Mouse (Mus musculus) intestine, embryonic 14.5 days (tissue): ENCODE data around the gene Rasal2. TPM values are rescaled to one million over a fixed set of nuclear protein-coding genes. Genes with fewer than 3 reads are reported as not detected.
"Not testable (repeated sequence)": the region's sequence is repeated elsewhere in the genome, so short reads cannot be mapped to it uniquely, and the experiment has no call there.

ENCODE experiments used
- ATAC-seq: fragments of 200-750 bp; cut with Nextera tagmentation; replicated peaks from 2 replicates; pipeline ENCODE4 v1.8.0; 2017; ENCODE audit warnings: low read depth, moderate number of reproducible peaks, moderate TSS enrichment, moderate library complexity; ENCODE audit not compliant: low FRiP score, low TSS enrichment
- DNase-seq: peaks from one replicate; pipeline ENCODE4 v3.0.0-alpha.2; 2018; ENCODE audit warnings: low spot score
- H3K27ac ChIP-seq: fragments of 300-500 bp; sonication (generic); 2 replicates; pipeline ENCODE4 v1.5.1; 2014; ENCODE audit warnings: low read depth, mild to moderate bottlenecking, control low read depth
- H3K27me3 ChIP-seq: fragments of 300-500 bp; sonication (generic); replicated peaks from 2 replicates; pipeline ENCODE4 v1.6.1; 2014; ENCODE audit warnings: low read length, control low read depth; ENCODE audit not compliant: control insufficient read depth, insufficient read depth
- H3K36me3 ChIP-seq: fragments of 300-500 bp; sonication (generic); 2 replicates; pipeline ENCODE4 v1.6.1; 2014; ENCODE audit warnings: low read length, control low read depth; ENCODE audit not compliant: control insufficient read depth, insufficient read depth
- H3K4me1 ChIP-seq: fragments of 300-500 bp; sonication (generic); replicated peaks from 2 replicates; pipeline ENCODE4 v1.6.1; 2014; ENCODE audit warnings: low read length, control low read depth, mixed read lengths; ENCODE audit not compliant: control insufficient read depth, insufficient read depth
- H3K4me2 ChIP-seq: fragments of 300-500 bp; sonication (generic); 2 replicates; pipeline ENCODE4 v1.6.1; 2014; ENCODE audit warnings: low read length
- H3K4me3 ChIP-seq: fragments of 300-500 bp; sonication (generic); 2 replicates; pipeline ENCODE4 v1.5.1; 2014; ENCODE audit warnings: low read depth, low read length, control low read depth, mixed read lengths
- H3K9ac ChIP-seq: fragments of 300-500 bp; sonication (generic); 2 replicates; pipeline ENCODE4 v1.6.1; 2014; ENCODE audit warnings: mild to moderate bottlenecking, low read length
- H3K9me3 ChIP-seq: fragments of 300-500 bp; sonication (generic); 2 replicates; pipeline ENCODE4 v1.6.1; 2016; ENCODE audit warnings: low read length, control low read depth; ENCODE audit not compliant: control insufficient read depth
- WGBS: fragments of 180-500 bp; shearing (Covaris S2); extraction: QIAGEN DNeasy Blood & Tissue Kit; methylation state at CpG from one replicate; pipeline ENCODE4 v1.1.7; 2014; 5-methylcytosine and 5-hydroxymethylcytosine counted together
- polyA plus RNA-seq: library from polyadenylated mRNA; unstranded; fragments of >200 nt; fragmentation: Nextera tagmentation; extraction: Ambion mirVana; gene quantifications from 2 replicates; pipeline ENCODE4 v1.2.1, GENCODE M21; 2014

Rasal2 gene
- polyA plus RNA-seq, 1 experiment from 2014 or later: 8.3 TPM

- H3K27me3 ChIP-seq, H3K4me2 ChIP-seq, DNase-seq, H3K4me1 ChIP-seq, H3K4me3 ChIP-seq, ATAC-seq, H3K27ac ChIP-seq, H3K9ac ChIP-seq, H3K9me3 ChIP-seq, H3K36me3 ChIP-seq: not testable (repeated sequence)
- WGBS: 90% methylated on average over 4 of the region's 4 CpGs
These were observed 175.6 kb downstream of the Rasal2 start for GRCm38 (mm10) chr1:157236650-157237344.

- 92% methylated on average over 2 of the region's 2 CpGs for whole genome bisulfite sequencing
- Histone ChIP-seq H3K27me3 (no peaks in the 10 kb centered on the region), H3K9ac (no peak overlapping the region), H3K4me1 (peaks cover 3% of the 10 kb centered on the region; the same call in 1 of the 2 replicates), H3K36me3 (no peaks in the 10 kb centered on the region), H3K27ac (no peak overlapping the region), H3K4me2 (no peak overlapping the region), H3K4me3 (no peak overlapping the region), H3K9me3 (no peaks in the 10 kb centered on the region)
- no peak for DNase-seq
- ATAC-seq: no peak
These were observed 178.9 kb downstream of the Rasal2 start for GRCm38 (mm10) chr1:157233451-157233850.

- Histone ChIP-seq H3K36me3 (no peaks in the 10 kb centered on the region), H3K9ac (no peak overlapping the region), H3K4me2 (no peak overlapping the region), H3K27me3 (no peaks in the 10 kb centered on the region), H3K9me3 (no peaks in the 10 kb centered on the region), H3K4me3 (no peak overlapping the region), H3K27ac (no peak overlapping the region), H3K4me1 (peaks cover 3% of the 10 kb centered on the region; the same call in 1 of the 2 replicates)
- ATAC-seq: no peak
- 65% methylated on average over 4 of the region's 4 CpGs for WGBS
- DNase-seq: no peak
These were observed 180.0 kb downstream of the Rasal2 start for GRCm38 (mm10) chr1:157232372-157232771.

- WGBS: 20% methylated on average over 8 of the region's 8 CpGs
- Histone ChIP-seq H3K4me3 (no peak overlapping the region), H3K9ac (no peak overlapping the region), H3K27ac (no peak overlapping the region), H3K36me3 (no peaks in the 10 kb centered on the region), H3K4me2 (peak overlapping the region; percentile 26), H3K27me3 (no peaks in the 10 kb centered on the region), H3K4me1 (peaks cover 3% of the 10 kb centered on the region; the same call in 1 of the 2 replicates), H3K9me3 (no peaks in the 10 kb centered on the region)
- ATAC-seq (no peak), DNase-seq (no peak)
These were observed 181.4 kb downstream of the Rasal2 start for GRCm38 (mm10) chr1:157231016-157231415.

GRCm38 (mm10) chr1:157230386-157230785, 182.0 kb downstream of the Rasal2 start:
- no peaks in the 10 kb centered on the region for H3K9me3 ChIP-seq
- H3K4me3 ChIP-seq: no peak overlapping the region
- no peak for DNase-seq
- H3K9ac ChIP-seq: no peak overlapping the region
- no peak overlapping the region for H3K27ac ChIP-seq
- H3K4me2 ChIP-seq: no peak overlapping the region
- H3K27me3 ChIP-seq: no peaks in the 10 kb centered on the region
- ATAC-seq: no peak
- WGBS: 67% methylated on average over 2 of the region's 2 CpGs
- peaks cover 3% of the 10 kb centered on the region; the same call in 1 of the 2 replicates for H3K4me1 ChIP-seq
- no peaks in the 10 kb centered on the region for H3K36me3 ChIP-seq

- DNase-seq: no peak
- H3K4me2 ChIP-seq: no peak overlapping the region
- no peaks in the 10 kb centered on the region for H3K9me3 ChIP-seq
- WGBS: 92% methylated on average over 6 of the region's 6 CpGs
- no peak overlapping the region for H3K9ac ChIP-seq
- no peaks in the 10 kb centered on the region for H3K36me3 ChIP-seq
- H3K27me3 ChIP-seq: no peaks in the 10 kb centered on the region
- no peak overlapping the region for H3K4me3 ChIP-seq
- H3K27ac ChIP-seq: no peak overlapping the region
- no peaks in the 10 kb centered on the region for H3K4me1 ChIP-seq
- ATAC-seq: no peak
These were observed 187.4 kb downstream of the Rasal2 start for GRCm38 (mm10) chr1:157225013-157225412.

- WGBS: 93% methylated on average over 3 of the region's 3 CpGs
- no peaks in the 10 kb centered on the region for H3K4me1 ChIP-seq
- H3K9ac ChIP-seq: no peak overlapping the region
- no peak overlapping the region for H3K4me3 ChIP-seq
- no peaks in the 10 kb centered on the region for H3K36me3 ChIP-seq
- H3K27me3 ChIP-seq: no peaks in the 10 kb centered on the region
- H3K4me2 ChIP-seq: no peak overlapping the region
- no peak overlapping the region for H3K27ac ChIP-seq
- no peak for ATAC-seq
- DNase-seq: no peak
- H3K9me3 ChIP-seq: no peaks in the 10 kb centered on the region
These were observed 191.5 kb downstream of the Rasal2 start for GRCm38 (mm10) chr1:157220910-157221309.

- H3K27ac ChIP-seq: no peak overlapping the region
- WGBS: 100% methylated on average over 1 of the region's 1 CpGs
- no peak overlapping the region for H3K9ac ChIP-seq
- H3K9me3 ChIP-seq: no peaks in the 10 kb centered on the region
- no peak overlapping the region for H3K4me3 ChIP-seq
- H3K4me2 ChIP-seq: no peak overlapping the region
- DNase-seq (no peak), ATAC-seq (no peak)
- no peaks in the 10 kb centered on the region for H3K27me3 ChIP-seq
- no peaks in the 10 kb centered on the region for H3K4me1 ChIP-seq
- H3K36me3 ChIP-seq: no peaks in the 10 kb centered on the region
These were observed 191.9 kb downstream of the Rasal2 start for GRCm38 (mm10) chr1:157220466-157220865.

- H3K4me3 ChIP-seq: no peak overlapping the region
- WGBS: 20% methylated on average over 1 of the region's 1 CpGs
- H3K4me1 ChIP-seq: peaks cover 3% of the 10 kb centered on the region; the same call in 1 of the 2 replicates
- no peaks in the 10 kb centered on the region for H3K27me3 ChIP-seq
- DNase-seq (no peak), ATAC-seq (no peak)
- no peak overlapping the region for H3K27ac ChIP-seq
- H3K9ac ChIP-seq: no peak overlapping the region
- no peak overlapping the region for H3K4me2 ChIP-seq
- no peaks in the 10 kb centered on the region for H3K9me3 ChIP-seq
- H3K36me3 ChIP-seq: no peaks in the 10 kb centered on the region
These were observed 203.6 kb downstream of the Rasal2 start for GRCm38 (mm10) chr1:157208754-157209153.
